Mouse (Mus musculus) kidney, postnatal 36 days (tissue): ENCODE results near the gene Aff1.

Experiments
- DNase-seq, 2 experiments: peaks; one replicate each; pipeline ENCODE4 v3.0.0; 2021 to 2022; ENCODE audit warnings: mixed read lengths in 2 of 2

Aff1 gene

DNA sequence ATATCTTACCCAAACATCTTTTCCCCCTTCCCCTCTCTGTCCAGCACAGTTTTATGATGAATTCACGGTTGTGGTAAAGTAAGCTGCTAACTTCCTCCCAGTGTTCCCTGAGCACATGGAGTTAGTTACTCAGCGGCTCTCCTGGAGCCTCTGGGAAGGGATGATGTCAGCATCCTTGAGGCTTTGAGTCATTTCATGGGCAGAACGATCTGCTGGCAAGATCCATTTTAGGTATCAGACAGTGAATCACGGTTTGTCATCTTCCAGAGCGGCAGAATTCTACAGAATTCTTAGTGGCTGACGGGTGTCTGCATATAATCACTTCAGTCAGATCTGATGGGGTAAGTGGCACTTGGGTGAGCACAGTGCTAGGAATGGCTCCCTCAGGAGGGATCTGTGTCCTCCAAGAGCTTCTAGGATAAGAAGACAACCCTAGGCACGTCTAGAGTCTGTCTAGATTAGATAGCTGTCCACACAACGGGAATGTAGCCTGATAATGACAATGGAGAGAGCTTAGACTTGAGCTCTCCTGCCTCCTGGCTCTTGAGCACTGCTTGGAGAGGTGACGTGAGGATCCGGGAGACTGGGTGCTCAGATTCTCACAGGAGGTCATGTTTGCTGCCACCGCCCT, 82.6 kb downstream of the Aff1 start:
- DNase-seq: no peak

DNA sequence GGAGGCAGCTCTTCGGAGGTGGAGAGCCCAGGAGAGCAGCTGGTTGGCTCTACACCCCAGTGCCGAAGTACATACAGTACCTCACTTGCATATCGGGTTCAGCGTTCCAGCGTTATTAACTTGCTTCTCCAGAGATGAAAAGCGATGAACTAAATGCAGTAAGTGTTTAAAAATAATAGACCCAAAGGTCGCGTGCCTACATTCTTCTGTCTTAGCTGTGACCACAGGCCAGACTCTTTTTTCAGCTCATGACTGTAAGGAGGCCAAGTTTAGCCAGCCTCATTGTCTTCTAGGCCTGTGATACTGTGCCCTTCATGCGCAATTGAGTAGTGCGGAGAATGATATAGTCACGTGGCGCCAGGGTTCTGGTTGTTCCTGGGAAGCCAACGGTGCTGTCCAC, 83.3 kb downstream of the Aff1 start:
- DNase-seq: peak; percentile 58 to 73

DNA sequence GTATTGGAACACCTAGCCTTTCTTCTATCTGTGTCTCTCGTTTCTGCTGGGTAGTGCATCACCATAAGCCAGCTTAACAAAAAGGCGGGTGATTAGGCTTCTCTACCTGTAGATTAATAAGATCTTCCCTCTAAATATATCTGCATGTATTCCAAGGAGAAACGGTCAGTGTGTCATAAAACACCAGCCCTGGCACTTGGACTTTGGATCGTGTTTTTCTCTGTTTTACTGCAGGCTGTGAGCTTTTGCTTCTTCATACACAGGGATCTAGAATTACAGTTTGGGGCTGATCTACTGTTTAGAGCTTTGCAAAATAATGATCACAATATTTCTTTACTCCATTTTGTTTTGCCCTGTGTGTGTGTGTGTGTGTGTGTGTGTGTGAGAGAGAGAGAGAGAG, 84.7 kb downstream of the Aff1 start:
- no peak for DNase-seq

DNA sequence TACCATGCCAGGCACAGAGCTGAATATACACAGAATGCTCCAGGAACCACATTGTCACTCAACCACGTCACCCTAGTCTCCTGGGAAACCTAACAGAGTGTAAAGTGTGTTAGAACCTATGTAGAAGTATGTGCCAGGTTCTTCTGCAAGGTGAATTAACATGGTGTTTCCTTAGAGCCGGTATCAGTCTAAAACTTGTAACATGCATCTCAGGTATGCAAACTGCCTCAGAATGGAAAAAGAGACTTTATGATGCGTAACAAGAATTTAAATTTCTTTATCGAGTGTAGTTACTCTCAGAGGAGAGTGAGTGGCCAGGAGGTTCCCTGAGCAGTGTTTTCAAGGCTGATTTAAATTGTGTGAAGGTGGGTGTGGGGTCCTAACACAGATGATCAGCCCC, 85.3 kb downstream of the Aff1 start:
- no peak for DNase-seq

DNA sequence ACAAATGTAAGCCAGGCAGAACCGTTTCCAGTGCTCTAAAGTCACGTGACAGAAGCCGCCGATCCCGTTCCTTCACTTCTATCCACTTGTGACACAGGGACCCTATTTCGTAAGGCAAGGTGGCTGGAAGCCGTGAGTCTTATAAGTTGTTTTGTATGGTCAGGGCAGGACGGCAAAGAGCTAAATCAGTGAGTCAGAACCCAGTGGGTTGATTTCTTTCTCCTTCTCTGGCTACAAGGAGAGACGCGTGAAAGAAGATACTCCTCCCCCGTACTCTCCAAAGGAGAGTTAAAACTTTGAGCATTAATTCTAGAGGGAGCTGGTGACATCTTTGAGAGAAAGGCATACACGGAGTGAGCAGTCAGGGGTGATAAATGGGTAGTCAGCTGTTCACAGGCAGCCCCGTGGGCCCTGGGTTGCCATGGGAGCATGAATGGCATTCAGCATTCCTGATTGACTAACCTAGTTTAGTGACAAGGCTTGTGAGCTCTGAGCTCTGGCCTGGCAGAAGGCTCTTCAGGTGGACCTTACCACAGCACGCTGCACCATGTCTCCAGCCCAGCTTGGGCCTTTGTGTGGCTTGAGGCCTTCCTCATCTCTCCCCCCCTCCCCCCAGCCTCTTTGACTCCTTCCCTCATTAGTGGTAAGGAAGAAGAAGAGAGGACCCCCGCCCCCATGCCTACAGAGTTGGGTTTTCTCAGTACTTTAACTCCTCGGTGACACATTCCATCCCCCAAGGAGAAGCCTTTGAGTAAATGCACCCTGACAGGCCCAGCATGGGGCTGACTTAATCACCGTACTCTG, 86.3 kb downstream of the Aff1 start:
- peak; percentile 80 to 87 for DNase-seq

DNA sequence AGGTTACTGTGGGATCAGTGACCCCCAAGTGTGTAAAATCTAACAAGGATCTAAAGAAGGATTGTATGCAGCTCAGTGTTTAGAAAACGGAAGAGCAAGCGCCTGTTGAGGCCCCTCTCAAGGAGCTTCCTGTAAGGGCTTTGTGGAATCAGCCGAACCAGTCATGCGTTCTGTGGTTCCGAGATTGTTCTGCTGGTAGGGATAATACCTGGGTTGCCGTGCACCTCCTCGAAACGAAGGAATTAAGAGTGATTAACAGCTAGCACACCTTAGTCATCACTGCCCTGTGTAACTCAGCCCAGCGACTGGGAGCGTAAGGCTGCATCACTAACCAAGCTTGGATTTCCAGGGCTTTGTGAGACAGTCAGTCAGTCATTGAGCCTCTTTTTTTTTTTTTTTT, 87.7 kb downstream of the Aff1 start:
- no peak for DNase-seq

DNA sequence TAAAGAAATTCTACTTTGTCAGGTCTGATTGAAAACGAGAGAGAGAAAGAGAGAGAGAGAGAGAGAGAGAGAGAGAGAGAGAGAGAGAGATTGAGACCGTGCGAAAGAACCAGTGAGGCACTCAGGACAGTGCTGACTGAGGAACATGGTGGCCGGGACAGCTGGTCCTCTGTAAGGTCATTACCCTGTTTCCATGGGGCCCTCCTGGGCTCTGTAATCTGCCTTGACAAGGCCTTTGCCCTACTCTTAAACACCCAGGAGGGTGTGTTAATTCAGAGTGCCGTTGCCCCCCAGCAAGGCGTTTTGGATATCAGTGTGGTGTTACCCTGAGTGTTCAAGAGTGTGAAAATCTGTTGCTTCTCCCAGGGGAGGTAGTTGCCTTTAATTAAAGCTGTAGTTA, 88.1 kb downstream of the Aff1 start:
- DNase-seq: no peak

DNA sequence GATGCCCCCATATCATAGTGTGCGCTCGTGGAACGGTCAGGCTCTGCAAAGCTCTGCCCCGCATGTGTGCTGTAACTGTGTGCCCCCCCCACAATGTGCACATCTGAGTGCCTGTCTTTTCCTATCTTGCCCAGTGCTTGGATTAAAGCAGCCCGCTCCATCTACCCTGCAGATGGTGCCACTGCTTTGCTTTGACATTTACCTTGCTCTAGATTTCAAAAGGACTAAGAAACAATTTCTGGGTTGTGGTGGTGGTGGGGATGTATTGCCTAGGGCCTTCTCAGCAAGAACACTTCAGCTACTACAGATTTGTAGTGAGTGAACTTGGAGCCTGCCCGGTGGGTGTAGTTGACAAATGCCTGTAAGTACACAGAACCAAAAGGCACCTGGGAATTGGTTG, 88.7 kb downstream of the Aff1 start:
- peak in 1 of 2 experiments; percentile 77 for DNase-seq

DNA sequence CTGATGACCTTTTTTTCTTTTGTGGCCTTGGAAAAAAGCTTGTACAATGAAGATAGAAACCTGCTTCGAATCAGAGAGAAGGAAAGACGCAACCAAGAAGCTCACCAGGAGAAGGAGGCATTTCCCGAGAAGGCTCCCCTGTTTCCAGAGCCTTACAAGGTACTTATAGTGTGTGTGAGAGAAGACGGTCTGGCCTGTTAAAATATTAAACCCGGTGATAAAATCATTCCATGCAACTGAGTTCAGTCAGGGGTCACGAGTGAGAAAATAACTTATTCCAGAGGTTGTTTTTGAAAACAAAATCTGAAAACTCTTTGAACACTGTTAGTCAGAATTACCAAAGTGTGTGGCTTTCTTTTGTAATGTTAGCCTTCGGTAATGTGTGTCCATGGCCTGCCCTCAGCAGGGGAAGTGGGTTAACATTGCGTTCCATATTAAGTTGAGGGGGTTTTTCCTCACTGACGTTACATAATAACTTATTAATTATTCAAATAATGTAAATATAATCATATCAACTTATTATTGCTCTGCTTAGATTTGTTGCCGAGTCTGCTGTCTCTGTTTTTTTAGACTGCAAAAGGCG, 91.0 kb downstream of the Aff1 start:
- DNase-seq: peak in 1 of 2 experiments; percentile 36

DNA sequence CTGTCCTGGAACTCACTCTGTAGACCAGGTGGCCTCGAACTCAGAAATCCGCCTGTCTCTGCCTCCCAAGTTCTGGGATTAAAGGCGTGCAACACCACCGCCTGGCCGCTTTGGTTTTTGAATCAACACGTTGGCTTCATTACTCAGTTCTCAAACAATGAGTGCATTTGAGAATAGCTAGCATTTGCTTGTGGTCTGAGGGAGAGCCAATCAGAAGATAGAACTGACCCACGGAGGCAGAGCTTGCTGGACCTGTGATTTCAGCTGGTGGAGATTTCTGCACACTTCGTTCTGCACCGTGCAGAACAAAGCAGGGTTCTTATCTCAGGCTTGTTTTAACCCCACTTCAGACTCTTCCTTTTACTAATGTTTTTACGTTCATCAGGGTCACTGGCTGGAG, 93.9 kb downstream of the Aff1 start:
- no peak for DNase-seq

DNA sequence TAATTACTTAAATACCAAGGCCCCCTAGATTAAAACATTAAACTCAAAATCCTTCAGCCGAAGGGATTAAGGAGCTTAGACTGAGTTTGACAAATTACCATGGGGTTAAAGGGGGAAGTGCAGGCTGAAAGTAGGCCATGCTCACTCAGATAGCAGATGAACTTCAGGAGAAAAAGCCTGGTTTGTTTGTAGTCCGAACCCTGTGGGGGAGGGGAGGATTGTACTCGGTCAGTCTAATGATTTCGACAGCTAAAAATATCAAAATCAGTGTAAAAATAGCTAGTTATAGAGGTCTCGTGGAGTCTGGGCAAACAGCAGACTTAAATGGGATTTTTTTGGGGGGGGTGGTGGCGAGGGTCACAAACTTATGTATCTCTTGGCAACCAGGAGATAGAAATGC, 96.3 kb downstream of the Aff1 start:
- peak; percentile 65 to 82 for DNase-seq

DNA sequence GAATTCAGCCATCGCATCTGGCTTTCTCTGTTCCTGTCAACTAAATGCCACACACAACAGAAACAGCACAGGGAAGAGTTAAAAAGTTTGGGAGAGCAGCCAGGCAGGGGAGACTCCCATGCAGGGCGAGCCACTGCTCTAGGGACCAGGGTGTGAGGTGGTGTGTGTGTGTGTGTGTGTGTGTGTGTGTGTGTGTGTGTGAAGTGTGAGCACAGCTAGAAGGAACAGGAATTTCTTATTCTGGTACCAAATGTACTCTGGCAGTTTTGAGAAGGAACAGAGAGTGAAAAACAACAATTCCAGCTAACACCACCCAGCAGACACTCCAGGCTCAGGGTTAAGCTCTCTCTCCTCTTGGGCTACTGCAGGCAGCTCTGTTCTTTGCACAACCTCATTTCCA, 96.8 kb downstream of the Aff1 start:
- peak; percentile 59 to 80 for DNase-seq

DNA sequence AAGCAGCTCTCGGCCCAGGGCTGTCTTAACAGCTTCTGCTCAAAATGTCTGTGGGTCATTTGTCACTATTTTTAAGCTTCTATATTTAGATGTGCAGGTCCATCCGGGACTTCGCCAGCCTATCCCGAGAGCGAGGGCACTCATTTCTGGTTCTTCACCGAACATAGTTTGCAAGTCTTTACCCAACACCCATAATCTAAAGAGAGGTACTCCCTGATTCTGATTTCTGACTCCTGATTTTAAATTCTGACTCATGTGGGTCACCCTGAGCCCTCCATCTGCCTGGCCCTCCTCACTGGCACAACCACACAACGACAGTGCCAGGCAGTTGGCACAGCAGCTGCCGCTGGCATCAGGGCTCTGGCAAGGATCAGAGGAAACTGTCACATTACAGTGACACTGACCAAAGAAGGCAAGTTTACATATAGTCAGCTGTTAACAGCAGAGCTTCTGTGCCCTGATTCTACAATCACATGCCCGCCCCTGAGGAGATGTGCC, 97.5 kb downstream of the Aff1 start:
- DNase-seq: no peak

DNA sequence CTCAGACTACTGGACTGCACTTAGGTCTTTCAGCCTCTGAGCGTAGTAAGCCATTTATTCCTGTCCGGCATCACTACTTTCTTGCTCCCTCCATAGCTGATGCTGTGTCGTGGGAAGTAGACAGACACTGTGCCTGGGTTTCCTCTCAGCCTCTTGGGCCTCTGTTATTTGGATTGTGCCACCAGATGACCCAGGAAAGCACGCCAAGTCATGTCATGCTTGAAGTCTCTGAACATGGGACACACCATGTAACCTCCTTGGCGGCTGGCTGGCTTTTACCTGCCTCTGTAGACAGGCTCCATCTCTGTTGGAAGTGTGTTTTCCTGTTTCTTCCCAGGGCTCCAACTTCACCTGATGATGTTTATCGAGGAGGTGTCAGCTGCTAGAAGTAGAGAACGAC, 99.6 kb downstream of the Aff1 start:
- DNase-seq: no peak

DNA sequence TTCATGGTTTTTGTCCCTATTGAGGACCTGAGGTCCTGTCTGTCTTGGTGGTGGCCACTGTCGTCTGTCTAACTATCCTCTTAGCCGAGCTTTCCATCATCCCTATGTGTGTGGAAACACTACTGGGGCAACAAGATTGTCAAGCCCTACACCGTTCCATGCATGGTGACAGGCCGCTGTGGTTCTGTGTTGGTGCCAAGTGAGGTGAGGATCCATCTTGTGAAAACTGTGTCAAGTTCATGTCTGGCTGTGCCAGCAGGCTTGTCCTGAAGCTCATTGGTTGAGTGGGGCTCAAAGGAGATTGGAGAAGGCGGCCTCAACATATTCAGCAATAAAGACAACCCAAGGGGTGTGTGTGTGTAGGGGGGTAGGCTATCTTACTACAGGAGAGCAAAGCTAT, 102.9 kb downstream of the Aff1 start:
- no peak for DNase-seq

DNA sequence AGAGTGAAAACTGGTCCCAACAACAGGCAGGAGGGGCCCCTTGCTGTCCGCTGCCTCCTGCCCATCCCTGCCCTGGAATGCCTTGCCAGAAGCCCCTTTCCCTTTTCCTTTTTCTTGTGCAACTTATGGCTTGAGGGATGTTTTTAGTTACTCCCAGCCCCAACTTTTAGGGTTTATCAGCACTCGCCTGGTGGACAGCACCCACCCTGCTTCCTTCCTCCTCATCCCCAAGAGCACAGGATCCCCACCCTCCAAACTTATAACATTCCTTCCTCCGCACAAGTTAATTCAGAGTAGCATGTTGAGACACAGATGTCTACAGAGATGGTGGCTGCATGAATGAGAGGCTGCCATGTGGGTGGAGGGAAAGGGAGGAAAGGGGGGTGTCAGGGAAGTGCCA, 103.9 kb downstream of the Aff1 start:
- DNase-seq: no peak

DNA sequence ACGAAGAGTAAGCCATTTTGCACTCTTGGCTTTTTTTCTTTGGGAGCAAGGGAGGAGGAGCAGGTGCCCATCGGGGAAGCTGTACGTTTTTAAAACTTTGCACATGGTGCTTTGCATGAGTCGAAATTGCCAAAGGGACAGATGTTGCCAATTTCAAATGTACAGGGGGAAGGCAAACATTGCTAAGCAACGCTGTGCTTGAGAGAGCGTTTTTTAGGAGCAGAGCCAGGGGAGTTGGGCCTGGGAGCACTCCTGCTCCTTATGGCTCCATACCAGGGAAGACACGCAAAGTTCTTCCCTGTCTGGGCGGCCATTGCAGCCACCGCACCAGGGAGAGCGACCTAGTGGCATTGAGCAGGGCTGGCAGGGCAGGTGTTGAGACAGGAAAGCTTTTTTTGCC, 105.6 kb downstream of the Aff1 start:
- no peak for DNase-seq

DNA sequence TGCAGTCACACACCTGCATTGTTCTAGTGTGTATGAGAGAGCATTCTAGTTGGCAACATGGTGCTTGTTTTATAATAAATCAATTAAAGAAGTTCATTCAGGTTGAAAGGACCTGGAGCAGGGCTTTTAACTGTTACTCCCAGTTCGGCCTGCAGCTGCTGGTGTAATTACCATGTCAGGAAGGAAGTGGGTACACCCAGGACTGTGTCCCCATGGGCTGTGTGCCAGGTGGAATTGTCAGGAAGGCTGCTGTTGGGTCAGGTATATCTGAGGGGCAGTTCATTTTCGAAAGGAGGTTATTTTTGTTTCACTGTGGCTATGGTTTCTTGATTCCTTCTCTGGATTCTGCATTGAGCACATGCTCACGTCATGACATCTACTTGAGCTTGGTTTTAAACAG, 107.3 kb downstream of the Aff1 start:
- DNase-seq: peak in 1 of 2 experiments; percentile 55

DNA sequence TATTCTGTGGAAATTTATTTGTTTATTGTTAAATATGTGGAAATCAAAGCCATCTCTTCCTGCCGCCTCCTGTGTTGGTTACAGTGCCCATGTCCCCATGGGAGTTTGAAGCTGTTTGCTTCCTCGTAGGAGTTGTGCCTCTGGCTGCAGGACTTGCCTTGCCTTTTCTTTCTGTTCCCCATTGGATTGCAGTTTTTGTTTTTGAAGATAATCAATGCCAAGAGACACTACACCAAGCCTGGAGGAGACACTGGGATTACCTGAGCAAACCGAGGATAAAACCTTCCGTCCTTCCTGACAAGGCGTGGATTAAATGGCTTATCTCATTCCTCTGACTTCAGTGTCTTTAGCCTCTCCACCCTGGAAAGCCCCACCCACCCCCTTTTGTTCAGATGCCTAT, 107.8 kb downstream of the Aff1 start:
- DNase-seq: no peak

DNA sequence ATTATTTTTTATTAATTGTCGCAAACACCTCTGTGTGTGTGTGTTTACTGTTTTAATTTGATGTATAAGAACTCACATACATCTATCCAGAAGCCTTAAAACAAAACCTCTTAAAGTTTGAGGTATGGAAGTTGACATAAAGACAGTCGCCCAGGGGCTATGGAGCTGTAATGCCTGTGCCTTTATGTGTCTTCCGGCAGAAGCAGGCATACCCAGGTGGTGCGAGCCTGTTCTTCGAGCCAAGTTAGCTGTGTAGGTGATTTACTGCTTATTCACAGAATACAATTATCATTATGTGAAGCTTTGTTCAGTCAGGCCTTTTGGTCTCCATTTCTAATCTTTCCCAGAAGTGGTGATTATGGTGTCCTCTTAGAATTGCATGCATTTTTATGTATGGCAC, 111.2 kb downstream of the Aff1 start:
- DNase-seq: no peak

DNA sequence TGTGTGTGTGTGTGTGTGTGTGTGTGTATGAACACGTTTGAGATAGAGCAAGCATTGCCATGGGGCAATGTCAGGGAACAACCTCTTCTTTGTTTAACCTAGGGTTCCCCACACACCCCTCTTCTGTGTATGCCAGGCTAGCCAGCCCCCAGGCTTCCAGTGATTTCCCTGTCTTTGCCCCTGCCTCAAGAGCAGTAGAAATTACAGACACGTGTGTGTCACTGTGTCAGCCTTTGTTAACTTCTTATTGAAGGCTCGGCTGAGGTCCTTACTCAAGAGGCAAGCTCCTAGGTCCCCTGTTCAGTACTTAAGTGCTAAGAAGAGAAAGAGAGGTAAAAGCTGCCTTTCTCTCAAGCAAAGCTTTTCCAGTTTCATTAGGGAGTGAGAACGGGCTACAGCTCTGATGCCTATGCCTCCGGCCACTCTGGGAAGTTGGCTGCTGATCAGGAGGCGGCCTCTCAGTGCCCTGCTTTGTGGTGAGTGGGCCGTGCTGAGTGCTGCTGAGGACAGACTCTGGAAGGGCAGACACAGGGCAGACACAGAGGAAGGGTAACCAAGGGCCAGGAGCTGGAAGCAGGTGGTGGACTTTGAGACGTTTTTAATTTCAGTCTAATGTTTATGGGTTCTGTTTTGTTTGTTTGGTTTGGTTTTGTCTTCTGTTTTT, 111.9 kb downstream of the Aff1 start:
- DNase-seq: peak; percentile 88 to 89

DNA sequence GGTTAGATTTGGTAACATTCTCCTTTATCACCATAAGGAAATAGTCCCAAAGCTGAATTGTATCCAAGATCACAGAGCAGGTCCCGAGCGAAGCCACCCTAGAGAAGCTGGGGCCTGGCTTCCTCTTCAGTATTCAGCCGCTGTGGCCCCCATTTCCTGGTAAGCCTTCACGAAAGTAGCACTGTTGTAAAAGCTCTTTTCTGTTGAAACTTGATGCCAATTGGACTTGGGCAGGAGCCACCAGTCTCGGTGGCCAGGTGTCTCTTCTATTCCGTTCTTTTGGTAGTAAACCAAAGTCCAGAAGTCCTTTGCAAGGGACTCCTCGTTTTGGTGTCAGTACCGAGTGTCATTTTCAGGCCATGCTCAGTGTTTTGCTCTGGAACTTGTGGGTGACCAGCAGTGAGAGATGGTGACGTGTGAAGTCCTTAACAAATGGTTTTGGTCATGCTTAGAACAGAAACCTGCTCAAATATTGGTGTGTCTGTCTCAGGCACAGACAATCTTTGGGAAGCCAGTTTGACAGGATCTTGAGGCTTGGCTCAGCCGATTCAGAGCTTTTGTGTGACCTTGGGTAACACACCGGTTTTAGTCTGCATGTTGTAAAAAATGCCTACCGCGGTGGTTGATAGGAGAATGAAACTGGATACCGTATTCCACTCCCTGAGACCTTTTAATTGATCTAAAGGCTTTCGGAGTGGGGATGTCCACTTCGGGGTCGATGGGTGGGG, 114.8 kb downstream of the Aff1 start:
- DNase-seq: peak in 1 of 2 experiments; percentile 60
